Mouse (Mus musculus): ENCODE measurements at regions not wholly inside any gene's neighbourhood (a gene's known extent, or its start where the extent isn't known, plus 50 kb on each side); places are given as distances from the start of the nearest gene placed in this dataset.

GRCm38 (mm10) chr10:17275214-17275613, 447.8 kb upstream of the Cited2 start:
- Histone ChIP-seq H3K4me1 (ENCODE audit: insufficient read depth) (no peaks in the 10 kb centered on the region), H3K9ac (no peak overlapping the region), H3K4me2 (ENCODE audit: low read depth) (no peak overlapping the region), H3K9me3 (ENCODE audit: low read length) (no peaks in the 10 kb centered on the region), H3K27ac (ENCODE audit: low read depth, low read length) (no peak overlapping the region), H3K36me3 (ENCODE audit: insufficient read depth) (no peaks in the 10 kb centered on the region), H3K4me3 (ENCODE audit: low read depth, low read length) (no peak overlapping the region), H3K27me3 (ENCODE audit: insufficient read depth, low read length) (no peaks in the 10 kb centered on the region)
- DNase-seq, result no peak
- 92% methylated on average over 1 of the region's 1 CpGs for WGBS
- ATAC-seq, result no peak
- TF ChIP-seq CTCF (IDR thresholded peaks at IDR 0.05; ENCODE audit: low read depth), result no peak

GRCm38 (mm10) chr10:17277911-17278310, 445.1 kb upstream of the Cited2 start:
- Histone ChIP-seq H3K9ac (no peak overlapping the region), H3K36me3 (ENCODE audit: insufficient read depth) (no peaks in the 10 kb centered on the region), H3K4me3 (ENCODE audit: low read depth, low read length) (no peak overlapping the region), H3K4me1 (ENCODE audit: insufficient read depth) (no peaks in the 10 kb centered on the region), H3K27me3 (ENCODE audit: insufficient read depth, low read length) (no peaks in the 10 kb centered on the region), H3K9me3 (ENCODE audit: low read length) (no peaks in the 10 kb centered on the region), H3K27ac (ENCODE audit: low read depth, low read length) (no peak overlapping the region), H3K4me2 (ENCODE audit: low read depth) (no peak overlapping the region)
- no peak for TF ChIP-seq CTCF (IDR thresholded peaks at IDR 0.05; ENCODE audit: low read depth)
- DNase-seq, result no peak
- ATAC-seq, result no peak

DNA sequence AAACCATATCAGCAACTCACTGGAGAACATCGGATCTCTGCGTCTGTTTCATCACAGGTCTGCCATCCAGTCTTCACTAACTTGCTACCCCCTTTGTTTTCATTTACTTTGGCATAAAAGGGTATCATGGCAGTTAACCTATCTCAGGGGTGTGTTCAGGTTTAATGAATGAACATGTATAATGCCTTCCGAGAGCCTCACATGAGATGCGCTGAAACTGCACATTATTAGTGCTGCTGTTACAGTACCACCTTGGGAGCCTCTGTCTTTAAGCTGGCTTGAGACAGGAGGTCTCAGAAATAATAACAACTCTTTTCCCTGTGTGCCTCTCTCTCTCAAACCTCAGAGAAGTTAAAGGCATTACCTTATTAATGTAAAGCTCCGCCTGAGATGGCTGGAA, 438.2 kb upstream of the Cited2 start:
- H3K4me1 ChIP-seq (ENCODE audit: insufficient read depth), result no peaks in the 10 kb centered on the region
- 92% methylated on average over 5 of the region's 5 CpGs for WGBS
- H3K27ac ChIP-seq (ENCODE audit: low read depth, low read length), result no peak overlapping the region
- H3K27me3 ChIP-seq (ENCODE audit: insufficient read depth, low read length), result no peaks in the 10 kb centered on the region
- no peaks in the 10 kb centered on the region for H3K36me3 ChIP-seq (ENCODE audit: insufficient read depth)
- no peak overlapping the region for H3K9ac ChIP-seq
- ATAC-seq, result no peak
- no peaks in the 10 kb centered on the region for H3K9me3 ChIP-seq (ENCODE audit: low read length)
- no peak for TF ChIP-seq CTCF (IDR thresholded peaks at IDR 0.05; ENCODE audit: low read depth)
- H3K4me3 ChIP-seq (ENCODE audit: low read depth, low read length), result no peak overlapping the region
- H3K4me2 ChIP-seq (ENCODE audit: low read depth), result no peak overlapping the region
- DNase-seq, result no peak

DNA sequence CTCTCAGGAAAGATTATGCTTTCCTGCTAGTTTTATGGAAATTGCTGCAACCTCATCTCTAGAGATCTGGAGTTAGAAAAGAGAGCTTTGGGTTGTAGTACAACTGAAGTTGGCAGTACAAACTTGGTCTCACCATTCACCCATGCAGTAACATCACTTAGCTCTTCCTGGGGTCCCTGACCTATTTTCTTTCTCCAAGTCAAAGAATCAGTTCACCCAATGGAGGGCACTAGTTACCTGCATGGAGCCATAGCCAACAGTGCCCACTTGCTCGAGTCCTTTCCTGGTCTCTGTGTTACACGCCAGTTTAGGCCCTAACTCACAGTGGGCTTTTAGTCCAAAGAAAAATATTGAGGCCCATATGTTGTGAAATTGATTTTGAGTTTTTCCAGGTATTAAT, 435.9 kb upstream of the Cited2 start:
- Histone ChIP-seq H3K4me3 (ENCODE audit: low read depth, low read length) (no peak overlapping the region), H3K9ac (no peak overlapping the region), H3K36me3 (ENCODE audit: insufficient read depth) (no peaks in the 10 kb centered on the region), H3K4me1 (ENCODE audit: insufficient read depth) (no peaks in the 10 kb centered on the region), H3K27ac (ENCODE audit: low read depth, low read length) (no peak overlapping the region), H3K27me3 (ENCODE audit: insufficient read depth, low read length) (no peaks in the 10 kb centered on the region), H3K9me3 (ENCODE audit: low read length) (no peaks in the 10 kb centered on the region), H3K4me2 (ENCODE audit: low read depth) (no peak overlapping the region)
- DNase-seq, result no peak
- TF ChIP-seq CTCF (IDR thresholded peaks at IDR 0.05; ENCODE audit: low read depth), result no peak
- WGBS, result 91% methylated on average over 2 of the region's 2 CpGs
- ATAC-seq, result no peak

DNA sequence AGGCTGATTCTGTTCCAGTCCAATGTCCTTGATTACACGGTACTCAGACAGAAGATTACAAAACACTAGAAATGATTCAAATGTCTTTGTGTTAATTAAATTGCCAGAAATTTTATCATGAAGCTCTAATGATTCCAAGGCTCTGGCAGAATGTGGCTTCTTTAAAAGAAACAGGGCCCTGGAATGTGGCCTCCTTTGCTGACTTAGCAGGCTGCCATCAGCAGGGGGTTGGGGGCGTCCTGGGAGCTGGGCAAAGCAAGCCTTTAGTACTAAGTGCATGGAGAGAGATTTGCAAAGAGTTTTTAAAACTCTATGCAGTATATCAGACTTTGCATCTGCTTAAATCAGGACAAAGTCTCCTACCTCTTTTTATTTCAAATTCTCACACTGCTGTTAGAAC, 434.8 kb upstream of the Cited2 start:
- H3K36me3 ChIP-seq (ENCODE audit: insufficient read depth), result no peaks in the 10 kb centered on the region
- 10% methylated on average over 2 of the region's 2 CpGs for WGBS
- no peak overlapping the region for H3K9ac ChIP-seq
- DNase-seq (no peak), ATAC-seq (no peak)
- no peaks in the 10 kb centered on the region for H3K4me1 ChIP-seq (ENCODE audit: insufficient read depth)
- H3K27me3 ChIP-seq (ENCODE audit: insufficient read depth, low read length), result no peaks in the 10 kb centered on the region
- H3K9me3 ChIP-seq (ENCODE audit: low read length), result no peaks in the 10 kb centered on the region
- TF ChIP-seq CTCF (IDR thresholded peaks at IDR 0.05; ENCODE audit: low read depth), result no peak
- H3K27ac ChIP-seq (ENCODE audit: low read depth, low read length), result no peak overlapping the region
- no peak overlapping the region for H3K4me2 ChIP-seq (ENCODE audit: low read depth)
- H3K4me3 ChIP-seq (ENCODE audit: low read depth, low read length), result no peak overlapping the region

DNA sequence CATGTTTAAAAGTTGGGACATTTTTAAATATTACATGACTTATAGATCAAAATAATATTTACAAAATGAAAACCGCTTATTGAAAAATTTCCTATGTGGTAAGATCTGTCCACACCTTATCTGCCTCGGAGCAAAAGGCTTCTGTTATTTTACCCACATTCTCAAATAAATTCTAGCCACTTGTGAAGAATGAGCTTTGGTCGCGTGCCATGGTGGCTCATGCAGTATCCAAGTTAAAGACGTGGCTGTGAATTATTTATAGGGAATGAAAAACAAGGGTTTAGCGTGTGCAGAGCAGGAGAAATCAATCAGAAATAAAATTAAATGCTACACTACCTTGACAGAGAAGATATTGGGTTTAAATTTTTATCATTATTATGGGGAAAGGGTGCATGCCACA, 430.7 kb upstream of the Cited2 start:
- Histone ChIP-seq H3K9me3 (ENCODE audit: low read length) (no peaks in the 10 kb centered on the region), H3K4me1 (ENCODE audit: insufficient read depth) (no peaks in the 10 kb centered on the region), H3K4me3 (ENCODE audit: low read depth, low read length) (no peak overlapping the region), H3K27me3 (ENCODE audit: insufficient read depth, low read length) (no peaks in the 10 kb centered on the region), H3K27ac (ENCODE audit: low read depth, low read length) (no peak overlapping the region), H3K4me2 (ENCODE audit: low read depth) (no peak overlapping the region), H3K36me3 (ENCODE audit: insufficient read depth) (no peaks in the 10 kb centered on the region), H3K9ac (no peak overlapping the region)
- 62% methylated on average over 6 of the region's 6 CpGs for WGBS
- DNase-seq (peak; percentile 24), ATAC-seq (no peak)
- TF ChIP-seq CTCF (IDR thresholded peaks at IDR 0.05; ENCODE audit: low read depth), result no peak

DNA sequence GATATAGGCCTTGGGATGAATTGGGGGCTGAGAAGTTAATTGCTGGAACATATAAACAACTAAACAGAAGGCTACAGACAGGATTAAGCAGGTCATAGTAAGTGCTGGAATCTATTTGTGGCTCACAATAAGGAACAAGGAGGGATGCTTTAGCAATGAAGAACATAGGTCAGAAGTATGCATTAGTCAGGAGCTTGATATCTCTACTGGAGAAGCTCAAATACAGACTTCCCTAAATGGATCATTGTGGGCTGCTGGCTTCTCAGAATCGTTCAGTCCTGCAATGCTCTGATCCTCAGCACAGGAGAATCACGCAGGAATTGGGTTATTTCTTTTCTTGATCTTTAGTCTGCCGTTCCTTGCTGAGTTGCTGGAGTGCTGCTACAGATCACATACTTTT, 428.6 kb upstream of the Cited2 start:
- WGBS, result 80% methylated on average over 3 of the region's 3 CpGs
- TF ChIP-seq CTCF (IDR thresholded peaks at IDR 0.05; ENCODE audit: low read depth), result no peak
- Histone ChIP-seq H3K9me3 (ENCODE audit: low read length) (no peaks in the 10 kb centered on the region), H3K27me3 (ENCODE audit: insufficient read depth, low read length) (no peaks in the 10 kb centered on the region), H3K27ac (ENCODE audit: low read depth, low read length) (no peak overlapping the region), H3K36me3 (ENCODE audit: insufficient read depth) (no peaks in the 10 kb centered on the region), H3K4me1 (ENCODE audit: insufficient read depth) (no peaks in the 10 kb centered on the region), H3K4me2 (ENCODE audit: low read depth) (no peak overlapping the region), H3K4me3 (ENCODE audit: low read depth, low read length) (no peak overlapping the region), H3K9ac (no peak overlapping the region)
- no peak for DNase-seq
- ATAC-seq, result no peak

GRCm38 (mm10) chr10:17295157-17295556, 427.9 kb upstream of the Cited2 start:
- no peak for DNase-seq
- no peak for TF ChIP-seq CTCF (IDR thresholded peaks at IDR 0.05; ENCODE audit: low read depth)
- no peaks in the 10 kb centered on the region for H3K36me3 ChIP-seq (ENCODE audit: insufficient read depth)

More at GRCm38 (mm10) chr10:17295157-17295556, 427.9 kb upstream of the Cited2 start:
- no peak overlapping the region for H3K4me3 ChIP-seq (ENCODE audit: low read depth, low read length)
- no peak overlapping the region for H3K9ac ChIP-seq
- no peaks in the 10 kb centered on the region for H3K4me1 ChIP-seq (ENCODE audit: insufficient read depth)
- WGBS, result 87% methylated on average over 3 of the region's 3 CpGs
- H3K9me3 ChIP-seq (ENCODE audit: low read length), result no peaks in the 10 kb centered on the region
- no peak overlapping the region for H3K27ac ChIP-seq (ENCODE audit: low read depth, low read length)
- H3K27me3 ChIP-seq (ENCODE audit: insufficient read depth, low read length), result no peaks in the 10 kb centered on the region
- no peak for ATAC-seq
- no peak overlapping the region for H3K4me2 ChIP-seq (ENCODE audit: low read depth)

Data from forebrain, postnatal 0 days (tissue).